Mouse (Mus musculus) gastrocnemius, adult 8-10 months (tissue): ENCODE results near the gene Klf13. TPM values are rescaled to one million over a fixed set of nuclear protein-coding genes. Genes with fewer than 3 reads are reported as not detected.

Source experiments
- DNase-seq, 2 experiments: peaks; one replicate each; pipeline ENCODE4 v3.0.0; 2022; ENCODE audit warnings: low spot score in 2 of 2
- total RNA-seq, 4 experiments: library from RNA; stranded (reverse); gene quantifications; 2 replicates each; pipeline ENCODE4 v1.2.4; 2022

Klf13 gene
- total RNA-seq, 4 experiments from 2014 or later = 35.8 to 65.5 (median 41.6) TPM

DNA sequence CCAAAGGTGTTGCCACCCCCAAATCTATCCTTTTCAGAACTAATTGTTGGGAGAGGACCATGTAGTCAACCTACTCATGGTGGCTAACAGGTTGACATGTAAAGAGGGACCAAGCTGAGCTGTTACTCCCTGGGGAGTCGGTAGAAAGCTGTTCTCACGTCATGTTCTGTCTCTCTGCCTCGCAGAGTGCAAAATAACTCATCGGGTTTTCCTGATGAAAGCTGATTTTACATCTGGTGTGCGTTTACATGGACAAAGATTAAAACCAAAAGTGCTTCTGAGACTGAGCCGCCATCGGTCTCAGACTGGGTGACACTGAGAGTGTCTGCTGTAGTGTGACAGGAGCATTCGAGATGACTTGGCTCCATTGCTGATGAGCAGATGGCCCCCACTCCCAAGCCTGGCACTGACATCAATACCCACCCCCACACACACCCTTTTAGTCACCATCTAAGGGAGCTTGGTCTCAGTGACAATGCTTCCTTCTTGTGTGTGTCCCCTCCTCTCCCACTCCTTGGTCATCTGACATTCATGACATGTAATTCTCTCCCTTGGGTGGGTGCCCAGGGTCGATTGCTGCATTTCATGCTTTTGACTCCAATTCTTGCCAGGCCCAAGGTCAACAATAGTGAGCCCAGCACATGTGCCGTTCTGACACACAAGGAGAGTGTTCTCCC, 12.4 kb upstream of the Klf13 start:
- DNase-seq = no peak

- no peak for DNase-seq
Observed at GRCm38 (mm10) chr7:63949176-63949575, 10.5 kb upstream of the Klf13 start.

GRCm38 (mm10) chr7:63947514-63948487, 9.1 kb upstream of the Klf13 start:
- no peak for DNase-seq

DNA sequence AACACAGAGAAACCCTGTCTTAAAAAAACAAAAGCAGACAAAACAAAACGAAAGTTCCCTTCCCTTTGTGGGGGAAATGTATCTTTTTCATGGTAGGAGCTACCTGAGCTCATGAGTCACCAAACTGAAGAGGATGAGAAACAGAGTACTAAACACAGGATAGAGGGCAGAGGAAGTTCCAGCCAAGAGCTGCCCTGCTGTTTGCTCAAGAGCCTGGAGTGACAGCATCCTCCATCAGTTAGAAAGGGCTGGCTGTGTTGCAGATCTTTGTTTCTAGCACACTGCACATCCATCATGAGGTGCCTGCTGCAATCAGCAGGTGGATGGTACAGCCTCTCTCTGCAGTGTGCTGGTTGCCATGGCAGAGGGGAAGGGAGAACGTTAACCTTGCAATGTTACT, 5.2 kb upstream of the Klf13 start:
- no peak for DNase-seq

DNA sequence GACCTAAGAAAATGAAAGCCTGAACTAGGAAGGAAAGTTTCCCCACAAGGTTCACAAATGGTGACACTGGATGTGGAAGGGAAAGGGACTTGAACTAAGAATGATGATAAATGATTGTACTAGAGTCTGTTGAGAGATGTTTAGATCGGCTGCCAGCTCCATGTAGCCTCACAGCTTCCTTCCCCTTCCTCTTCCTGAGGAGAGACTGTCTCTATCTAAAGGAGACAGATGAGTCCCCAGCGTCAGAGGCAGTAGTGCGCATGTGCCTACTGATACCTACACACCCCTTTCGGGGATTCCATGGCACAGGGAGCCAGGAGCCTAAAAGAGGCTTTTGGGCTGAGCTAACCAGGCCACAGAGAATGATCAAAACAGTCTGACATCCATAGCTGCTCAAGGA, 2.8 kb upstream of the Klf13 start:
- no peak for DNase-seq

GRCm38 (mm10) chr7:63941050-63941449, 2.3 kb upstream of the Klf13 start:
- no peak for DNase-seq

GRCm38 (mm10) chr7:63940321-63940720, 1.6 kb upstream of the Klf13 start:
- DNase-seq = no peak

- peak; percentile 82 to 87 for DNase-seq
Observed at GRCm38 (mm10) chr7:63939397-63939951, 759 bp upstream of the Klf13 start.

DNA sequence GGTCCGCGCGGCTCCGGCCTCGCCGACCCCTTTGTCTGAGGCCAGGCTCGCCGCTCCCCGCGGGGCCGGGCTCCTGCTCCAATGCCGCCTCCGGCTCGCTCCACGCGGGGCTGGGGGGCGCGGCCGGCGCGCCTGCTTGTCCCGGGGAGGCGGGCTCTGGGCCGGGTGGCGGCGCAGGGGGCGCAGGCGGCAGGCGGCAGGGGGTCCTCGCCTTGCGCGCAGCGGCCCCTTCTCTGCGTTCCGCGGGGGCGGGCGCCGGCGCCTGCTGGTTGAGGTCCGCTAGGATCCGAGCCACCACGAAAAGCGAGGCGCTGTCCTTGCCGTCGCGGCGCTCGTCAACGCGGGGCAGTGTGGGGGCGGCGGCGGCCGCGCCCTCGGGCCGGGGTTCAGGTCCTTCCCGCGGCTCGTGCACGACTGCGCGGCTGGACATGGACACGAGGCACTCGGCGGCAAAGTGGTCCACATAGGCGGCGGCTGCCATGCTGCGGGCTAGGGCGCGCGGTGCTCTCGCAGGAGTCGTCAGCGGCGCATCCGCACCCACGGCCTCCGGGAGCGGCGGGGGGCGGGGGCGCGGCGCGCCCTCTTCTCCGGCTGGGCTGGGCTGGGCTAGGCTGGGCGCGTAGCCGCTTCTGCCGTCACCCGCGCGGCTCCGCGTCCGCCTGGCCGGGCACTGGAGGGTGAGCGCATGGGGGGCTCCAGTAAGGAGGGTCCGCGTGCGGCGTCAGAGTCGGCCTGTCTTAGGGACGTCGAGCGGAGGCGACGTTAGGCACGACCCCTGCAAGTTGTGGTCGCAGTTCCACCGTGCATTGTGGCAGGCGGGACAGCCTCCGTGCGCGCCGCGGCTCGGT, 425 bp downstream of the Klf13 start:
- no peak for DNase-seq

GRCm38 (mm10) chr7:63937236-63938065, 1.3 kb downstream of the Klf13 start:
- peak; percentile 82 to 86 for DNase-seq

DNA sequence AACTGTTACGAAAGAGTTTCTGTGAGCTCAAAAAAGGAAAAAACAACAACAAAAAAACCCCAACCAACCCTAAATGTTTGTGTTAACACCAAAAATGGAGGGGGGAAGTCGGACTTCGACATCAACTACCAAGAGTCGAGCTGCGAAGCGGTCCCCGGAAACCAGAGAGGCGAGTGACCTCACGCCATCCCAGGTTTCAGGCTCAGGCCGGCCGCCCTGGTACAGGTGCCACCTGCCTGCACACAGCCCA, 1.8 kb downstream of the Klf13 start:
- DNase-seq = no peak

DNA sequence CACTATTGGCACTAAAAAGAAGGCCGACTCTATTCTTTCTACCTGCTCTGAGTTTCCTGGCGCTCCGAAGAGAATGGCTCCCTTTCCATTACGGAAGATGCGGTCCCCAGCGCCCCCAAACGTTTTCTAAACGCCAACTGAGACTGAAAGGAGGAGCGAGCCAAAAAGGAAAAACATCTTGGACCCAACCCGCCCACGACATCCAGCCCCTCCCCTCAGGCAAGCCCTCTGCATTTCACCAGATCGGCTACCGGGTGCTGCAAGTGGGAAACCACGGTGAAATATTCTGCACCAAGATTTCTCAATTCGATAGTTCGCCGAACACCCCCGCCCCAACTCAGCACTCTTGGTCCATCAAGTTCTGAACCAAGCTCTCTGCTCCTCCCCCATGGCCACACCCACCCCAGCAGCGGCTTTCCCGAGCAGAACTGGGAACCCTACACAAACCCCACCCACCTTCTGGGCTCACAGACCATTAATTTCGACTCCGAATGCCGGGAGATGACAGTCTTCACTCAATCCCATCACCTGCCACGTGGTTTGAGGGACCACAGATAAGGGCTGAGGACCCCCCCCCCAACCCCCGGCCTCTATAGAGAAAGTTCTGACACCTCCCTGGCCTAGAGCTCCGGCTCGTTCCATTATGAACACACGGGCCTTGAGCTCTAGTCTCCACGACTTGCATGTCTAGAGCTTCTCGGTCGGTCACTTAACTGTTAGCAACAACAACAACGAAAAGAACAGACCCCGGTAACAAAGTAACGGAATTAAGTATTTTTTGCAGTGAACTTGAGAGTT, 2.3 kb downstream of the Klf13 start:
- DNase-seq = peak; percentile 80 to 82

DNA sequence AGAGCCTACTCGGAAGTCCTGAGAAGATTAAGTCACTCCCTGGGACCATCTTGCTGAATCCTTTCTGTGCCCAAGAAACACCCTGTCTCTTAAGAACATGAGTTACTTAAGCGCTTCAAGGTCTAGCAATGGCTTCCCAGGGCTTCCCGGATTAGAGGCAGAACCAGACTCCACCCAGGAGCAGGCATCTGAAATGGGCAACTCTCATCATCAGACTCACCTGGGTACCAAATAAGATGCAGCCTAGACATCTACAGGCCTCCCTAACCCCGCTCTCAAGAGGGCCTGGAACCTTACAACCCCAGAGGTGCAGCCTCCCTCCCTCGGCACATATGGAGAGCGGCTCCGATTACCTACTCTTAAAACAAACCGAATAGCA, 2.9 kb downstream of the Klf13 start:
- DNase-seq = no peak

- no peak for DNase-seq
Observed at GRCm38 (mm10) chr7:63934530-63934929, 4.2 kb downstream of the Klf13 start.

DNA sequence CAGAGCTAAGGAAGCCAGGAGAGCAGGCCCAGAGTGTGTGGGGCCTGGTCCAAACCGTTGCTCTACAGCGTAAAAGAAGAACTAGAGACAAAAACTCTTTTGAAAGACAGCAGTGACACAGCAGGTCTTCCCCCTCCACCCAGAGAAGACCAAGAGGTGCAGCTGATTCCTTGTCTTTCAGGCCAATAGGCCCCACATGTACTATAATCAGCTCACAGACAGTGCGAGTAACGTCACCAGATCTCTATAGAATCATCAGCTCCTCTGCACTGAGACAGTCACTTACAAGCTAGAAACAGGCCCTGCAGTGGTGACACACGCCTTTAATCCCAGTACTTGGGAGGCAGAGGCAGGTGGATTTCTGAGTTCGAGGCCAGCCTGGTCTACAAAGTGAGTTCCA, 4.8 kb downstream of the Klf13 start:
- no peak for DNase-seq

DNA sequence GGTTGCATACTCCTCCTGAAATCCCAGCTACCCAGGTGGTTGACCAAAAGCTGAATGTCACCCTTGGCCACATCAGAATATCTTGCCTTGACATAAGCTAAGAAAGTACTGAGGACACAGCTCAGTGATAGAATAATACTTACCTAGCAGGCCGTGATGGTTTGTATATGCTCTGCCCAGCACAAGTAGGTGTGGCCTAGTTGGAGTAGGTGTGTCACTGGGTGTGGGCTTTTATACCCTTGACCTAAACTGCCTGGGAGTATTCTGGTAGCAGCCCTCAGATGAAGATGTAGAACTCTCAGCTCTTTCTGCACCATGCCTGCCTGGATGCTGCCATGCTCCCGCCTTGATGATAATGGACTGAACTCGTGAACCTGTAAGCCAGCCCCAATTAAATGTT, 6.3 kb downstream of the Klf13 start:
- DNase-seq = no peak

GRCm38 (mm10) chr7:63930766-63931165, 7.9 kb downstream of the Klf13 start:
- no peak for DNase-seq

DNA sequence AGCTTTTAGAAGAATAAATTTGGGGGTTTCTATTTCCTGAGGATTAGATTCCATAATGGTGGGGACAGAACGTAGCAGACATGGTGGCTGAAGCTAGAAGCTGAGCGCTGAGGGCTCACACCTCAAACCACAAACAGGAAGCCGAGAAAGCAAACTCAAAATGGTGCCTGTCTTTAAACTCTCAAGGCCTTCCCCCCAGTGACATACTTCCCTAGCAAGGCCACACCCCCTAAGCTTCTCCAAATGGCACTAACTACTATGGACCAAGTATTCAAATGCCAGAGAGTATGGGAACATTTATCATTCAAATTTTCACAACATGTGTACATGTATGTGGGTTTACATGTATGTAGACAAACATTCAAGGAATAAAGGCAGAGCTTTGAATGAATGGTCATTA, 8.6 kb downstream of the Klf13 start:
- DNase-seq = no peak

DNA sequence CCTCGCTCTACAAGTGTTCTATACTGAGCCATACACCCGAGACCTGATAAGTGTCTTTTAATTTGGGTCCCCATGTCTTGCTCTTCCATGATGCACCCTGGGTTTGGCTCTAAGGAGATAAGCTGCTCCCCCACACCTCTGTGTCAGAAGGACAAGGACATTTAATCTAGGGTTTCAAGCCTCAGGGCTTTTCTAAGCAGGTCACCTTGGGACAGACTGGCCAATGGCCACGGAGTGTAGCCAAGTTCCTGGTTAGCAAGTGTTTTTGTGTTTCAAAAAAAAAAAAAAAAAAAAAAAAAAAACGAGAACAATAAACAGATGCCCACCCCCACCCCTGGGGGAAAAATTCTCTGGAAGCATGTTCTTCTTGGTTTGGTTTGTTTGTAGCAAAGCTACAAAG, 9.6 kb downstream of the Klf13 start:
- peak in 1 of 2 experiments; percentile 46 for DNase-seq

- no peak for DNase-seq
Observed at GRCm38 (mm10) chr7:63927121-63927520, 11.6 kb downstream of the Klf13 start.
